Mouse (Mus musculus) kidney, adult 2 months (tissue): ENCODE data around the gene Slc37a1. TPM values are rescaled to one million over a fixed set of nuclear protein-coding genes. Genes with fewer than 3 reads are reported as not detected.

ENCODE experiments used
- DNase-seq: peaks from one replicate; pipeline ENCODE4 v3.0.0; 2021
- H3K27ac ChIP-seq: fragments of 200-500 bp; 2 replicates; pipeline ENCODE4 v1.5.1; 2012; ENCODE audit warnings: low read depth, low read length, control low read depth, inconsistent platforms; ENCODE audit not compliant: insufficient read depth
- H3K27me3 ChIP-seq: fragments of 200-500 bp; replicated peaks from 2 replicates; pipeline ENCODE4 v1.6.1; 2012; ENCODE audit warnings: mild to moderate bottlenecking, moderate library complexity, low read length, inconsistent platforms; ENCODE audit not compliant: control insufficient read depth, insufficient read depth
- H3K36me3 ChIP-seq: fragments of 200-500 bp; 2 replicates; pipeline ENCODE4 v1.6.1; 2012; ENCODE audit warnings: mild to moderate bottlenecking, moderate library complexity, low read length, inconsistent platforms; ENCODE audit not compliant: control insufficient read depth, insufficient read depth
- H3K4me1 ChIP-seq: fragments of 200-500 bp; 2 replicates; pipeline ENCODE4 v1.6.1; 2011; ENCODE audit warnings: low read length; ENCODE audit not compliant: control insufficient read depth, insufficient read depth
- H3K4me3 ChIP-seq: fragments of 200-500 bp; 2 replicates; pipeline ENCODE4 v1.5.1; 2011; ENCODE audit warnings: mild to moderate bottlenecking, low read depth, low read length, control low read depth; ENCODE audit not compliant: insufficient read depth
- CTCF ChIP-seq: fragments of 200-500 bp; conservative IDR thresholded peaks from 2 replicates; pipeline ENCODE4 v1.5.1; 2011; ENCODE audit warnings: low read depth, mild to moderate bottlenecking, control low read depth, low read length, moderate library complexity, mixed read lengths; ENCODE audit not compliant: insufficient read depth, insufficient read length
- POLR2A ChIP-seq: fragments of 200-500 bp; IDR thresholded peaks from one replicate; pipeline ENCODE4 v1.6.1; 2011; ENCODE audit warnings: low read depth, low read length, control low read depth
- WGBS: fragments of 180-500 bp; shearing (Covaris S2); methylation state at CpG from one replicate; pipeline ENCODE4 v1.1.7; 2018; 5-methylcytosine and 5-hydroxymethylcytosine counted together
- polyA plus RNA-seq: library from polyadenylated mRNA; depleted of rRNA; stranded (reverse); fragments of >200 nt; gene quantifications from 2 replicates; pipeline ENCODE4 v1.2.3, GENCODE M21; 2012

Slc37a1 gene
- polyA plus RNA-seq, 1 experiment: 6.5 TPM

GRCm38 (mm10) chr17:31280269-31280668 lies 6.3 kb upstream of the Slc37a1 start:
- Histone ChIP-seq H3K27me3 (no peaks in the 10 kb centered on the region), H3K4me3 (no peak overlapping the region), H3K27ac (no peak overlapping the region), H3K36me3 (no peaks in the 10 kb centered on the region), H3K4me1 (peaks cover 3% of the 10 kb centered on the region; the same call in 1 of the 2 replicates)
- WGBS: 63% methylated on average over 6 of the region's 6 CpGs
- no peak for DNase-seq
- TF ChIP-seq CTCF: no peak
- TF ChIP-seq POLR2A: no peak

- WGBS: 60% methylated on average over 19 of the region's 19 CpGs
- Histone ChIP-seq H3K4me1 (no peaks in the 10 kb centered on the region), H3K27ac (no peak overlapping the region), H3K36me3 (no peaks in the 10 kb centered on the region), H3K4me3 (no peak overlapping the region), H3K27me3 (no peaks in the 10 kb centered on the region)
- no peak for DNase-seq
- TF ChIP-seq POLR2A: no peak
- no peak for TF ChIP-seq CTCF
Observed at GRCm38 (mm10) chr17:31281830-31282686, 4.5 kb upstream of the Slc37a1 start.

- WGBS: 37% methylated on average over 7 of the region's 7 CpGs
Observed at GRCm38 (mm10) chr17:31282687-31283053, 3.9 kb upstream of the Slc37a1 start.

GRCm38 (mm10) chr17:31285867-31286266 lies 725 bp upstream of the Slc37a1 start:
- no peak for DNase-seq
- no peaks in the 10 kb centered on the region for H3K27me3 ChIP-seq
- WGBS: 65% methylated on average over 2 of the region's 2 CpGs
- no peak overlapping the region for H3K4me3 ChIP-seq
- no peak for TF ChIP-seq POLR2A
- TF ChIP-seq CTCF: no peak
- H3K4me1 ChIP-seq: no peaks in the 10 kb centered on the region
- H3K27ac ChIP-seq: no peak overlapping the region
- H3K36me3 ChIP-seq: no peaks in the 10 kb centered on the region

More at GRCm38 (mm10) chr17:31282687-31283053, 3.9 kb upstream of the Slc37a1 start:
- no peak for DNase-seq
- Histone ChIP-seq H3K36me3 (no peaks in the 10 kb centered on the region), H3K4me3 (no peak overlapping the region), H3K27me3 (no peaks in the 10 kb centered on the region), H3K4me1 (no peaks in the 10 kb centered on the region), H3K27ac (no peak overlapping the region)
- TF ChIP-seq POLR2A (no peak), CTCF (no peak)

- TF ChIP-seq CTCF (no peak), POLR2A (no peak)
- Histone ChIP-seq H3K4me1 (no peaks in the 10 kb centered on the region), H3K36me3 (no peaks in the 10 kb centered on the region), H3K27ac (no peak overlapping the region), H3K27me3 (no peaks in the 10 kb centered on the region), H3K4me3 (no peak overlapping the region)
- WGBS: 85% methylated on average over 3 of the region's 3 CpGs
- no peak for DNase-seq
Observed at GRCm38 (mm10) chr17:31287216-31287615, 624 bp downstream of the Slc37a1 start.

- TF ChIP-seq POLR2A (no peak), CTCF (no peak)
- no peaks in the 10 kb centered on the region for H3K27me3 ChIP-seq
- H3K4me3 ChIP-seq: no peak overlapping the region
- no peak for DNase-seq
- H3K27ac ChIP-seq: no peak overlapping the region
- H3K4me1 ChIP-seq: no peaks in the 10 kb centered on the region
- H3K36me3 ChIP-seq: no peaks in the 10 kb centered on the region
- WGBS: 64% methylated on average over 7 of the region's 7 CpGs
Observed at GRCm38 (mm10) chr17:31288999-31289726, 2.6 kb downstream of the Slc37a1 start.

GRCm38 (mm10) chr17:31290311-31290710 lies 3.7 kb downstream of the Slc37a1 start:
- DNase-seq: no peak
- H3K4me1 ChIP-seq: no peaks in the 10 kb centered on the region
- TF ChIP-seq POLR2A (no peak), CTCF (no peak)

More at GRCm38 (mm10) chr17:31290311-31290710, 3.7 kb downstream of the Slc37a1 start:
- Histone ChIP-seq H3K36me3 (no peaks in the 10 kb centered on the region), H3K4me3 (no peak overlapping the region), H3K27ac (no peak overlapping the region), H3K27me3 (no peaks in the 10 kb centered on the region)
